Mouse (Mus musculus) G1E (cell line): Measurements from ENCODE around the gene 4930469K13Rik. TPM values are rescaled to one million over a fixed set of nuclear protein-coding genes. Genes with fewer than 3 reads are reported as not detected.

Source experiments
- ATAC-seq: 2 replicates; pipeline ENCODE4 v1.8.0; 2016; ENCODE audit warnings: mild to moderate bottlenecking; ENCODE audit not compliant: insufficient number of reproducible peaks, poor library complexity, low FRiP score, severe bottlenecking; ENCODE audit errors: extremely low read depth
- DNase-seq: peaks from one replicate; pipeline ENCODE4 v3.0.0; 2012; ENCODE audit warnings: low spot score
- H3K27me3 ChIP-seq: 2 replicates; pipeline ENCODE4 v1.6.1; 2012; ENCODE audit warnings: mild to moderate bottlenecking, low read length, inconsistent platforms; ENCODE audit not compliant: insufficient read depth
- H3K36me3 ChIP-seq: replicated peaks from 2 replicates; pipeline ENCODE3; 2012; ENCODE audit warnings: mild to moderate bottlenecking, inconsistent platforms
- H3K4me1 ChIP-seq: 2 replicates; pipeline ENCODE4 v1.6.1; 2012; ENCODE audit warnings: low read depth, low read length, inconsistent platforms, mixed read lengths; ENCODE audit not compliant: insufficient read depth
- H3K4me3 ChIP-seq: 2 replicates; pipeline ENCODE4 v1.5.1; 2012; ENCODE audit warnings: low read depth, mild to moderate bottlenecking, inconsistent platforms, low read length, moderate library complexity, mixed read lengths
- H3K9me3 ChIP-seq: replicated peaks from 2 replicates; pipeline ENCODE4 v1.6.1; 2012; ENCODE audit warnings: inconsistent platforms
- CTCF ChIP-seq: IDR thresholded peaks from 2 replicates; pipeline ENCODE4 v1.5.1; 2012; ENCODE audit warnings: low read depth, low read length, inconsistent platforms, mixed read lengths
- GATA1 ChIP-seq: IDR thresholded peaks from 2 replicates; pipeline ENCODE4 v1.6.1; 2012; ENCODE audit warnings: borderline replicate concordance, low read length, inconsistent platforms, mixed read lengths
- GATA2 ChIP-seq: IDR thresholded peaks from 2 replicates; pipeline ENCODE4 v1.6.1; 2012; ENCODE audit warnings: low read depth, low read length, inconsistent platforms, borderline replicate concordance
- POLR2AphosphoS5 ChIP-seq: IDR thresholded peaks from 2 replicates; pipeline ENCODE4 v1.6.1; 2012; ENCODE audit warnings: low read depth, low read length, inconsistent platforms; ENCODE audit not compliant: insufficient replicate concordance
- TAL1 ChIP-seq: conservative IDR thresholded peaks from 2 replicates; pipeline ENCODE4 v1.6.1; 2012; ENCODE audit warnings: low read depth, low read length, inconsistent platforms, mixed read lengths
- polyA plus RNA-seq: library from polyadenylated mRNA; stranded (reverse); fragments of >175 nt; gene quantifications from 2 replicates; pipeline ENCODE4 v1.2.3, GENCODE M21; 2012
- total RNA-seq, 2 experiments: library from RNA; stranded (forward) in 1 of 2; stranded (reverse) in 1 of 2; fragments of 200-1000 nt in 1 of 2; fragments of >200 nt in 1 of 2; fragmentation: Nextera tagmentation in 1 of 2; gene quantifications; 2 replicates each; pipeline ENCODE4 v1.2.3; 2014 to 2017

The 4930469K13Rik gene
- total and polyA plus RNA-seq, 3 experiments: not detected

DNA sequence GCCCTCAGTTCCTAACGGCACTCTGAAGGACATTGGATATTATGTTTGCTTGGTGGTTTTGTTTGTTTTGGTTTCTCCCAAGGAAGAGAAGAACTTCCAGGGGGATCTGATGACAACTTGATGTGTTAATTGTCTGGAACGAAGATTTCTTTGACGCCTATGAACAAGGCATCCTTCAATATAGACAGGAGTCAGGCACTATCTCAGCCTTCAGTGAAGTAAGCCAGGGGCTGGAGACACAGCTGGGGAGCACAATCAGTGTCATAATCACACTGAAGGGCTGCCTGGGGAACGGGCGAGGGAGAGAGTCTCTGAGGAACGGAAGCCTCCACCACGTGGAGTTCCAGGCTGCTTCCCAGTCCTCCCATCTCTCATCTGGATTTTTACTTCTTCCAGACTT lies 26.5 kb upstream of the 4930469K13Rik start:
- no peak overlapping the region for H3K4me3 ChIP-seq
- no peak for DNase-seq
- no peak for TF ChIP-seq GATA2
- no peak for TF ChIP-seq POLR2AphosphoS5
- TF ChIP-seq CTCF: no peak
- TF ChIP-seq TAL1: no peak
- no peak for TF ChIP-seq GATA1
- no peaks in the 10 kb centered on the region for H3K4me1 ChIP-seq
- ATAC-seq: no peak
- peaks cover 5% of the 10 kb centered on the region for H3K9me3 ChIP-seq
- H3K36me3 ChIP-seq: no peaks in the 10 kb centered on the region
- peaks cover 2% of the 10 kb centered on the region; the same call in 1 of the 2 replicates for H3K27me3 ChIP-seq

DNA sequence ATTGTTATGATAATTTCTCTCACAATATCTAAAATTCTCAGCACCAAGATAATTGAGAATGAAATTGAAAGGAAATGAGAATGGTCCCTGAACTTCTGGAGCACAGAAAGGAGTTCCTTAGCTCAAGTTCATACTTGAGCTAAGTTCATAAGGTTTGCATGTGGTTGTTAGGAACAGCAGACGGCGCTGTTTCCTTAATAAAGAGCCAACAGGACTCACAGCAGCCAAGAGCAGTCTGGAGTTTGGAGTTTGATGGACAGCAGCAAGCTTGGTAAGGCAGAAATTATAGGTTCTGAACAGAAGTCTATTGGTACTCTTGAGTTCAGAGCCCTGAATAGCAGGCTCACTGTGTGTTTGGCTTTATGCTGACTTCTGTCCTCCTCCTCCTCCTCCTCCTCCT lies 24.8 kb upstream of the 4930469K13Rik start:
- ATAC-seq (no peak), DNase-seq (no peak)
- Histone ChIP-seq H3K9me3 (peaks cover 7% of the 10 kb centered on the region), H3K4me1 (no peaks in the 10 kb centered on the region), H3K4me3 (no peak overlapping the region), H3K27me3 (peaks cover 2% of the 10 kb centered on the region; the same call in 1 of the 2 replicates), H3K36me3 (no peaks in the 10 kb centered on the region)
- TF ChIP-seq GATA1: no peak

DNA sequence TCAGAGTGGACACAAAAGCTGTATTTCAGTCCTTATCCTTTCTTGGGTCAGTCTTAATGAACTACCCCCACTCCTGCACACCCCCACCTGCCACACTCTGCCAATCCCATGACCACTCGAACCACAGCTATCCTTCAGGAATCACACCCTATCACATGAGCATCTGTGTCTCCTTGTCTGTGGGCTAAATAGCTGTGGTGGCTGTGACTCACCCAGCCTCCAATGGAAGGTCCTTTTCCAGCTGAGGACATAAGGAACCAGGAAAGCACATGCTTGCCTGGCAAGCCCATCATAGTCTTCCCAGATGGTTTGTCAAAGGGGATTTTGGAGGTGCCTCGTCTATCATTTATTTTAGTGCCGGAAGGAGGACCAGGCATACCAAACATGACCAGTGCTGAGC lies 20.0 kb upstream of the 4930469K13Rik start:
- peaks cover 2% of the 10 kb centered on the region for H3K9me3 ChIP-seq
- peaks cover 2% of the 10 kb centered on the region; the same call in 1 of the 2 replicates for H3K27me3 ChIP-seq
- TF ChIP-seq CTCF (no peak), TAL1 (no peak), GATA2 (no peak), GATA1 (no peak), POLR2AphosphoS5 (no peak)
- no peaks in the 10 kb centered on the region for H3K4me1 ChIP-seq
- ATAC-seq: no peak
- H3K36me3 ChIP-seq: no peaks in the 10 kb centered on the region
- no peak overlapping the region for H3K4me3 ChIP-seq
- DNase-seq: no peak

DNA sequence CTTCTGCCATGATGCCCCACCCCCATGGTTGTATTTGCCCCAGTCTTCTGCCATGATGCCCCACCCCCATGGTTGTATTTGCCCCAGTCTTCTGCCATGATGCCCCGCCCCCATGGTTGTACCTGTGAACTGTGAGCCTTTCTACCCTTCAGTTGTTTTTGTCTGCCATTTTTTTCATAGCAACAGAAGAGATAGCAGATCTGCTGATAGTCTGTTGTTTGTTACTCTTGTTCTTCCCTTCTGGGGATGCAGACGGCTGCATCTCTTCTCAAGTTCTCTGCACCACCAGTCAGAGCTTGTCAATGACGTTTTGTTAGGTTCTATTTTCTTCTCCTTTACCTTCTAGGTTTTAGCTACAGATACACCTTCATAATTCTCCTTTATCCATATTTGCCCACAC lies 19.2 kb upstream of the 4930469K13Rik start:
- Histone ChIP-seq H3K9me3 (peaks cover 2% of the 10 kb centered on the region), H3K4me3 (no peak overlapping the region), H3K4me1 (no peaks in the 10 kb centered on the region), H3K36me3 (no peaks in the 10 kb centered on the region), H3K27me3 (peaks cover 2% of the 10 kb centered on the region; the same call in 1 of the 2 replicates)
- TF ChIP-seq GATA2 (no peak), GATA1 (no peak), TAL1 (no peak), CTCF (no peak), POLR2AphosphoS5 (no peak)
- ATAC-seq (no peak), DNase-seq (no peak)

DNA sequence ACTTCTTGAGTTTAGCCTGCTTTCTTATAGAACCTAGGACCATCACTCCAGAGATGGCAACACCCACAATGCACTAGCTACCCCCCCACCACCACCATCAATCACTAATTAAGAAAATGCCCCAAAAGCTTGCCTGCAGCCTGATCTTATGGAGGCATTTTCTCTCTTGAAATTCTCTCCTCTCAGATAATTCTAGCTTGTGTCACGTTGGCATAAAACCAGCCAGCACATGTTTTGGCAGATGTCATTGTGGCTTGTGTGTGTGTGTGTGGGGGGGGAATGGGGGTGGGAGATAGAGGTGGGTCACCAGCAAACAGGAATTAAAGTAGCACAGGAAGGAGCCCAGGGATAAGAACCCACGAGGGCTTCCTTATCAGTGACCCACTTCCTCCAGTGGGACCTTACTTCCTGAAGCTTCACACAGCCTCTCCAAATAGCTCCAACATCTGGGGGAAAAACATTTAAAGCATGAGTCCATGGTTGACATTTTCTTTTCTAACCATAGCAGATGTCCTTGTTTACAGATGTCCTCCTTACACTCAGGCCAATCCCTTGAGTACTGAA lies 18.3 kb upstream of the 4930469K13Rik start:
- no peak for TF ChIP-seq CTCF
- TF ChIP-seq TAL1: no peak
- TF ChIP-seq GATA1: no peak
- no peak for TF ChIP-seq GATA2
- no peak for TF ChIP-seq POLR2AphosphoS5
- no peak overlapping the region for H3K4me3 ChIP-seq
- H3K9me3 ChIP-seq: peaks cover 2% of the 10 kb centered on the region
- no peak for DNase-seq
- no peaks in the 10 kb centered on the region for H3K4me1 ChIP-seq
- H3K36me3 ChIP-seq: no peaks in the 10 kb centered on the region
- peaks cover 2% of the 10 kb centered on the region; the same call in 1 of the 2 replicates for H3K27me3 ChIP-seq
- peak; percentile 57 for ATAC-seq

DNA sequence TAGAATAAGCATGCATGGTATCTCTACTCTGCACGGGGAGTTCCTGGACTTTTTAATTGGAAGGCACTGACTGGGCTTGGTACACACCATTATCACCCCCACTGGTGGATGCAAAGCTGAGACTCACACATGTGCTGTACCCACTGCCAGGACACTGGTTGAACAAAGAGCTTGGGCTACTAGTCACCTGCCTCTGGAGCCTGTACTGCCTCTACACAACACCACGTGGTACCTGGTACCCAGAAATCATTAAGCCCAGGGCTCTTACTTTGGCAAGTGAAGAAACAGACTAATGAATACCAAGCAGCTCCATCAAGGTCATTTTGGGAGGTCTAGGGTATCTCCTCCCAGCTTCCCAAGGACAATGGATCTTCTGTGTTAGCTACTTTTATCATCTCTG lies 15.4 kb upstream of the 4930469K13Rik start:
- ATAC-seq (no peak), DNase-seq (no peak)
- Histone ChIP-seq H3K36me3 (no peaks in the 10 kb centered on the region), H3K27me3 (peaks cover 2% of the 10 kb centered on the region), H3K4me3 (no peak overlapping the region), H3K9me3 (peaks cover 2% of the 10 kb centered on the region), H3K4me1 (no peaks in the 10 kb centered on the region)
- no peak for TF ChIP-seq CTCF
- no peak for TF ChIP-seq TAL1
- TF ChIP-seq GATA2: no peak
- no peak for TF ChIP-seq POLR2AphosphoS5
- TF ChIP-seq GATA1: no peak
